Mouse (Mus musculus) kidney, postnatal 14 days (tissue): ENCODE results near the gene Vmn1r160.
"Not testable (repeated sequence)": the region's sequence is repeated elsewhere in the genome, so short reads cannot be mapped to it uniquely, and the experiment has no call there.

Experiments
- DNase-seq: peaks from one replicate; pipeline ENCODE4 v3.0.0; 2022; ENCODE audit warnings: mixed read lengths

Vmn1r160 gene

DNA sequence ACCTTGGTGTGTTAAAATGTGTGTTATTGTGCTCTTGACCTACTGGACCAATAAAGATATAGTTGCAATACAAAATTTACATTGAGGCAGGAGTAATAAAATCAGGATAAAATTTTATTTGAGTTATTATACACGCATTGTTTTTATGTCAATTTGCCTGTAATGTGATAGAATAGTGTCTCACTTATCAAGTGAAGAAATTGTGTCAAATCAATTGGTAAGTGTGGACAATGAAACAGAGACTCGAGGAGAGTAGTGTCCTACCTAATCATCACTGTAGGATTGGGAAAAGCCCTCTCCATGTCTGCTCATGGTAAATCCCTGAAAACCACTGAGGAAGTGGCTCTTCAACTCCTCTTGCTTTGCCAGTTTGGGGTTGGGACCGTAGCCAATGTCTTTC, at the start of gene Vmn1r160:
TSS of gene Vmn1r160 (plus strand) at position 301 of the 400 bp plus-strand sequence.
- not testable (repeated sequence) for DNase-seq

DNA sequence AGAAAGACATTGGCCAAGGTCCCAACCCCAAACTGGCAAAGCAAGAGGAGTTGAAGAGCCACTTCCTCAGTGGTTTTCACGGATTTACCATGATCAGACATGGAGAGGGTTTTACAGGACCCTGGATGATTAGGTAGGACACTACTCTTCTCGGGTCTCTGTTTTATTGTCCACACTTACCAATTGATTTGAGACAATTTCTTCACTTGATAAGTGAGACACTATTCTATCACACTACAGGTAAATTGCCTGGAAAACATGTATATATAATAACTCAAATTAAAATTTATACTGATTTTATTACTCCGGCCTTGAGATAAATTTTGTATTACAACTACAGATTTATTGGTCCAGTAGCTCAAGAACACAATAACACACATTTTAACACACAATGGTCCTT, 27.5 kb upstream of the Vmn1r160 start, which contains the start of gene Vmn1r159:
TSS of gene Vmn1r159 (minus strand) at position 101 of the 400 bp plus-strand sequence.
- DNase-seq, result not testable (repeated sequence)
